Mouse (Mus musculus): ENCODE measurements around the gene Olfr876. TPM values are rescaled to one million over a fixed set of nuclear protein-coding genes. Genes with fewer than 3 reads are reported as not detected.

Olfr876 gene
- polyA plus RNA-seq, 1 experiment from 2014 or later = not detected

GRCm38 (mm10) chr9:37829881-37830280 lies 27.1 kb downstream of the Olfr876 start:
- Histone ChIP-seq H3K4me1 (replicated peaks) (no peaks in the 10 kb centered on the region), H3K4me3 (replicated peaks) (no peak overlapping the region), H3K27me3 (replicated peaks) (no peaks in the 10 kb centered on the region), H3K27ac (no peak overlapping the region), H3K4me2 (replicated peaks) (no peak overlapping the region), H3K9me3 (no peaks in the 10 kb centered on the region), H3K36me3 (no peaks in the 10 kb centered on the region), H3K9ac (no peak overlapping the region)
- no peak for ATAC-seq

- Histone ChIP-seq H3K4me1 (replicated peaks) (no peaks in the 10 kb centered on the region), H3K27ac (no peak overlapping the region), H3K27me3 (replicated peaks) (no peaks in the 10 kb centered on the region), H3K4me3 (replicated peaks) (no peak overlapping the region), H3K36me3 (no peaks in the 10 kb centered on the region), H3K9me3 (no peaks in the 10 kb centered on the region), H3K4me2 (replicated peaks) (no peak overlapping the region), H3K9ac (no peak overlapping the region)
- WGBS = 79% methylated on average over 1 of the region's 1 CpGs
- no peak for ATAC-seq
These were observed 30.5 kb downstream of the Olfr876 start for GRCm38 (mm10) chr9:37833341-37833740.

- no peak overlapping the region for H3K4me2 ChIP-seq (replicated peaks)
- H3K9ac ChIP-seq = no peak overlapping the region
- no peaks in the 10 kb centered on the region for H3K36me3 ChIP-seq
- no peaks in the 10 kb centered on the region for H3K27me3 ChIP-seq (replicated peaks)
- H3K9me3 ChIP-seq = no peaks in the 10 kb centered on the region
- no peak overlapping the region for H3K4me3 ChIP-seq (replicated peaks)
- H3K27ac ChIP-seq = no peak overlapping the region
- no peak for ATAC-seq
- 78% methylated on average over 2 of the region's 2 CpGs for WGBS
- H3K4me1 ChIP-seq (replicated peaks) = no peaks in the 10 kb centered on the region
These were observed 46.4 kb downstream of the Olfr876 start for GRCm38 (mm10) chr9:37849267-37849666.

- WGBS = 75% methylated on average over 4 of the region's 4 CpGs
- Histone ChIP-seq H3K4me2 (replicated peaks) (no peak within 1 kb of the TSS), H3K27me3 (replicated peaks) (no peaks in the 10 kb centered on the region), H3K4me1 (replicated peaks) (no peaks in the 10 kb centered on the region), H3K9me3 (no peaks in the 10 kb centered on the region), H3K36me3 (no peaks in the 10 kb centered on the region), H3K27ac (no peak within 1 kb of the TSS), H3K9ac (no peak within 1 kb of the TSS), H3K4me3 (replicated peaks) (no peak within 1 kb of the TSS)
- no peak for ATAC-seq
These were observed 51.1 kb downstream of the Olfr876 start, which contains the start of gene Olfr877 for GRCm38 (mm10) chr9:37853969-37854368. Olfr877 (plus strand) TSS chr9:37854269.

Other genes with a start within 250 kb of the Olfr876 start
- gene Siae, start 247.3 kb upstream of the Olfr876 start, polyA plus RNA-seq (2015; fragmentation: Nextera tagmentation; extraction: Ambion mirVana) = 13.9 and 14.5 TPM in 2 replicates
- gene Spa17, start 189.3 kb upstream of the Olfr876 start, polyA plus RNA-seq (2015; fragmentation: Nextera tagmentation; extraction: Ambion mirVana) = 3.7 and 3.8 TPM in 2 replicates
- gene Tbrg1, start 145.7 kb upstream of the Olfr876 start, polyA plus RNA-seq (2015; fragmentation: Nextera tagmentation; extraction: Ambion mirVana) = 162 and 171 TPM in 2 replicates
- not detected in 2 replicates for gene Panx3, start 133.8 kb upstream of the Olfr876 start, polyA plus RNA-seq (2015; fragmentation: Nextera tagmentation; extraction: Ambion mirVana)
- not detected in 2 replicates for gene Olfr160, start 86.8 kb upstream of the Olfr876 start, polyA plus RNA-seq (2015; fragmentation: Nextera tagmentation; extraction: Ambion mirVana)
- gene Olfr874, start 57.9 kb upstream of the Olfr876 start, polyA plus RNA-seq (2015; fragmentation: Nextera tagmentation; extraction: Ambion mirVana) = not detected in 2 replicates
- not detected in 2 replicates for gene Olfr875, start 31.2 kb upstream of the Olfr876 start, polyA plus RNA-seq (2015; fragmentation: Nextera tagmentation; extraction: Ambion mirVana)
- gene Olfr877, start 51.2 kb downstream of the Olfr876 start, polyA plus RNA-seq (2015; fragmentation: Nextera tagmentation; extraction: Ambion mirVana) = not detected in 2 replicates
- gene Olfr145, start 93.7 kb downstream of the Olfr876 start, polyA plus RNA-seq (2015; fragmentation: Nextera tagmentation; extraction: Ambion mirVana) = not detected in 2 replicates
- gene Olfr878, start 114.8 kb downstream of the Olfr876 start, polyA plus RNA-seq (2015; fragmentation: Nextera tagmentation; extraction: Ambion mirVana) = not detected in 2 replicates
- not detected in 2 replicates for gene Olfr881, start 188.8 kb downstream of the Olfr876 start, polyA plus RNA-seq (2015; fragmentation: Nextera tagmentation; extraction: Ambion mirVana)
- not detected in 2 replicates for gene Olfr883, start 222.8 kb downstream of the Olfr876 start, polyA plus RNA-seq (2015; fragmentation: Nextera tagmentation; extraction: Ambion mirVana)
- gene Olfr884, start 243.5 kb downstream of the Olfr876 start, polyA plus RNA-seq (2015; fragmentation: Nextera tagmentation; extraction: Ambion mirVana) = not detected in 2 replicates